Mouse (Mus musculus): Measurements from ENCODE around the gene Stx8. TPM values are rescaled to one million over a fixed set of nuclear protein-coding genes. Genes with fewer than 3 reads are reported as not detected.

Gene Stx8
- polyA plus RNA-seq, 1 experiment from 2014 or later, result 68.5 TPM

DNA sequence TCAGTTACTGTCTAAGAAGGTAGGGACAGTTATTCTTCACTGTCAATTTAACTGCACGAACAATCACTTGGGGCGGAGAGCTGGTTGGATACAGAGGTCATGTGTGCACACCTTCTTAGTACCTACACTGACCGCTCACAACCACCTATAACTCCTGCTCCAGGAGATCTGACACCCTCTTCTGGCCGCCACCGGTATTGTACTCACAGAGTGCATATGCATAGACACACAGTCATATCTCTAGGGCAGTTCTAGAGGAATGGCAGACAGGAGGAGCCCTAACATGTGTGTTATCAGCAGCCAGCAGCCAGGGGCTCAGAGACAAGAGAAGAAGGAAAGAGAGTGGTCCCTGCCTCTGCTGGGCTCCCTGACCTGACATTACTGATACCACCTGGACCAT lies 265.6 kb downstream of the Stx8 start:
- H3K4me1 ChIP-seq (ENCODE audit: control insufficient read depth, insufficient read depth, low read length), result peaks cover 18% of the 10 kb centered on the region
- H3K27me3 ChIP-seq (ENCODE audit: control insufficient read depth, insufficient read depth, low read length), result no peaks in the 10 kb centered on the region
- H3K36me3 ChIP-seq (ENCODE audit: control insufficient read depth, insufficient read depth, low read length), result no peaks in the 10 kb centered on the region
- H3K27ac ChIP-seq (ENCODE audit: low read length), result no peak overlapping the region
- no peaks in the 10 kb centered on the region for H3K9me3 ChIP-seq (ENCODE audit: control insufficient read depth, low read depth, low read length)
- H3K9ac ChIP-seq (replicated peaks; ENCODE audit: low read depth, low read length), result no peak overlapping the region
- no peak overlapping the region for H3K4me3 ChIP-seq (ENCODE audit: low read depth, low read length)
- H3K4me2 ChIP-seq (replicated peaks; ENCODE audit: low read depth, low read length), result no peak overlapping the region
- ATAC-seq (ENCODE audit: insufficient number of reproducible peaks, insufficient read depth, low FRiP score, low read depth), result no peak
- 93% methylated on average over 5 of the region's 5 CpGs for WGBS

DNA sequence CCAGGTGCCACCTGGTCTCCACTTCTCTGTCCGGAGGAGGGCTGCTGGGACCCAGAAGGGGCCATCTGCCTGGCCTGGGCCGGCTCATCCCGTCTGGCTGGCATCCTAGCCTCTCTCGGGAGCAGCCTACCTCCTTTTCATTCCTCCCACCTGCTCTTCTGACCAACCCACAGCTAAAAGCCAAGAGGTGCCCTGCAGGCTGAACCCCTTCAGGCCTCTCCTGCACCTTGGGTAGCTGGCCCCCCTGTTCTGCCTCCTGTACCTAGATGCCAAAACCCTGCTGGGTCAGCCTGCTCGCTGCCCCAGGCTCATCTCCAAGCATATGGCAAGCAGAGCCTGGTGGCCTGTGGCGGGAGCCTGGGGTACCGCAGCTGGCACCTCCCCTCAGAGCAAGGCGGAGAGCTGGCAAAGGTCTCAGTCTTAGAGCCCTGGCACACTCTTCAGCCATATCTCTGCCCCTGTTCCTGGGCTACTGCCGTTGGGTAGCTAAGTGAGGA lies 267.5 kb downstream of the Stx8 start:
- no peaks in the 10 kb centered on the region; the same call in 1 of the 2 replicates for H3K36me3 ChIP-seq (ENCODE audit: control insufficient read depth, insufficient read depth, low read length)
- no peak overlapping the region for H3K9ac ChIP-seq (replicated peaks; ENCODE audit: low read depth, low read length)
- 87% methylated on average over 9 of the region's 9 CpGs for WGBS
- H3K4me2 ChIP-seq (replicated peaks; ENCODE audit: low read depth, low read length), result no peak overlapping the region
- no peak overlapping the region for H3K27ac ChIP-seq (ENCODE audit: low read length)
- H3K27me3 ChIP-seq (ENCODE audit: control insufficient read depth, insufficient read depth, low read length), result no peaks in the 10 kb centered on the region
- peaks cover 15% of the 10 kb centered on the region for H3K4me1 ChIP-seq (ENCODE audit: control insufficient read depth, insufficient read depth, low read length)
- no peak overlapping the region for H3K4me3 ChIP-seq (ENCODE audit: low read depth, low read length)
- no peak for ATAC-seq (ENCODE audit: insufficient number of reproducible peaks, insufficient read depth, low FRiP score, low read depth)
- H3K9me3 ChIP-seq (ENCODE audit: control insufficient read depth, low read depth, low read length), result no peaks in the 10 kb centered on the region

DNA sequence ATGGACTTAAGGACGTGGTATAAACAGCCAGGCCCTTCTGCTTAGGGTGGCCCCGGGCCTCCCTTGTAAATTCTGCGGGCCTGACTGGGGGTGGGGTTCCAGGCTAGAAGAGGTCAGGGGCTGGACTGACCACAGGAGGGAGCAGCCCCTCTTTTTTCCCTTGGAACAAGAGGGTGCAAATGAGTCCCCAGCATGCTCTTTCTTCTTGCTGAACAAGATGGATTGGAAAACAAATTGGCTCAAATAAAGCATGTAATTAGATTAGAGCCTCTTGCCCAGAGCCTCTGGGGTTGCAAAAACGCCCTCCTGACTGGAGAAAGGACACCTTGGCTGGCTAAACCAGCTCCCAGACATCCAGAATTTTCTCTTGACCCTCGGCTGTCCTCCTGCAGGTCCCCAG lies 273.8 kb downstream of the Stx8 start:
- H3K9me3 ChIP-seq (ENCODE audit: control insufficient read depth, low read depth, low read length), result no peaks in the 10 kb centered on the region
- no peak overlapping the region for H3K4me2 ChIP-seq (replicated peaks; ENCODE audit: low read depth, low read length)
- ATAC-seq (ENCODE audit: insufficient number of reproducible peaks, insufficient read depth, low FRiP score, low read depth), result no peak
- WGBS, result 40% methylated on average over 5 of the region's 5 CpGs
- no peak overlapping the region for H3K9ac ChIP-seq (replicated peaks; ENCODE audit: low read depth, low read length)
- H3K4me1 ChIP-seq (ENCODE audit: control insufficient read depth, insufficient read depth, low read length), result 0 out of 2 replicates have a peak, but pooled peaks cover 3% of the 10 kb centered on the region
- H3K36me3 ChIP-seq (ENCODE audit: control insufficient read depth, insufficient read depth, low read length), result no peaks in the 10 kb centered on the region; the same call in 1 of the 2 replicates
- H3K27ac ChIP-seq (ENCODE audit: low read length), result no peak overlapping the region
- H3K27me3 ChIP-seq (ENCODE audit: control insufficient read depth, insufficient read depth, low read length), result no peaks in the 10 kb centered on the region
- no peak overlapping the region for H3K4me3 ChIP-seq (ENCODE audit: low read depth, low read length)

DNA sequence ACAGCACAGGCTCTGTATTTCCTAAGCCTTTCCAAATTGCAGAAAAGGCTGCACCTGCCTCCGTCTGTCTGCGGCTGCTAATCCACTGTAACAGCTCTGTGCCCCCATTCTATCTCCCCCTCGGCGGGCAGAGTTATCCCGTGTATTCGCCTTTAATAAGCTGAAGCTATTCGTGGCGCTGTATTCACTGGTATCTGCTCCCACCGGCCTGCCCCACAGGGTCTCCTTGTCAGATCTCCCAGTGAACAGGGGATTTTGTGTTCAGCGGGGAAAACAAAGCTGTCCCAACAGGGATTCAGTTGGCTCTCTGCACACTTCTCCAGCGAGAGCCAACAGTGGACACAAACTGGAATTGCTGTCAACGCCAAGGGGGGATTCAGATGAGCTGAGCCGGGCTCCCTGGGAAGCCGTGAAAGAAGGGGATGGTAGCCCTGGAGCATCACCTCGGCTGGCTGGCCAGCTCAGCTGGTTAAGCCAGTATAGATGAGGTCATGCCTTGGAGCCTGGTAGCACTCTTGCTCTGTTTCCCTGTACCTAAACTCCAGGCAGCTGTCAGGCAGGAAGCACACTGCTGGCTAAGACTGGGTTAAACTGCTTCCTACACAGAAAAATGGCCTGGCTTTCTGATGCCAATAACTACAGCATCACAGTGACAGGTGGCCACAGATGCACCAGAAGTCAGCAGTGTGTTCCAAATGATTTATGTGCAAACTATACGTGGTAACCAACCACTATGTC lies 278.4 kb downstream of the Stx8 start:
- H3K27me3 ChIP-seq (ENCODE audit: control insufficient read depth, insufficient read depth, low read length), result no peaks in the 10 kb centered on the region

DNA sequence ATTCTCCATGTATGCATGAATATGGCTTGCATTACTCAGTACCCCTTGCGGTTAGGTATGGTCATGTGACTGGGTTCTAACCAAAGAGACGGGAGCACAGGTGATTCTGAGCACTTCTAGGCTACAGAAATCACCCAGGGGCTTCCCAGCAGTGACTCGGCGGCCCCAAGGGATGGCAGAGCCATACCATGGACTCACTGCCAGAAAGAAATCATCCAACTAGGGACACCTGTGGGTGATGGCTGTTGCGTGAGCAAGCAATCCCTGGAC lies 278.9 kb downstream of the Stx8 start:
- Histone ChIP-seq H3K27me3 (ENCODE audit: control insufficient read depth, insufficient read depth, low read length) (no peaks in the 10 kb centered on the region), H3K36me3 (ENCODE audit: control insufficient read depth, insufficient read depth, low read length) (no peaks in the 10 kb centered on the region), H3K4me2 (replicated peaks; ENCODE audit: low read depth, low read length) (no peak overlapping the region), H3K9me3 (ENCODE audit: control insufficient read depth, low read depth, low read length) (no peaks in the 10 kb centered on the region), H3K4me3 (ENCODE audit: low read depth, low read length) (no peak overlapping the region), H3K9ac (replicated peaks; ENCODE audit: low read depth, low read length) (no peak overlapping the region), H3K27ac (ENCODE audit: low read length) (no peak overlapping the region), H3K4me1 (ENCODE audit: control insufficient read depth, insufficient read depth, low read length) (0 out of 2 replicates have a peak, but pooled peaks cover 3% of the 10 kb centered on the region)
- WGBS, result 82% methylated on average over 5 of the region's 5 CpGs
- no peak for ATAC-seq (ENCODE audit: insufficient number of reproducible peaks, insufficient read depth, low FRiP score, low read depth)

More for the DNA sequence above, 278.4 kb downstream of the Stx8 start:
- Histone ChIP-seq H3K9me3 (ENCODE audit: control insufficient read depth, low read depth, low read length) (no peaks in the 10 kb centered on the region), H3K4me1 (ENCODE audit: control insufficient read depth, insufficient read depth, low read length) (0 out of 2 replicates have a peak, but pooled peaks cover 3% of the 10 kb centered on the region), H3K4me2 (replicated peaks; ENCODE audit: low read depth, low read length) (no peak overlapping the region), H3K27ac (ENCODE audit: low read length) (no peak overlapping the region), H3K4me3 (ENCODE audit: low read depth, low read length) (no peak overlapping the region), H3K9ac (replicated peaks; ENCODE audit: low read depth, low read length) (no peak overlapping the region), H3K36me3 (ENCODE audit: control insufficient read depth, insufficient read depth, low read length) (no peaks in the 10 kb centered on the region)
- no peak for ATAC-seq (ENCODE audit: insufficient number of reproducible peaks, insufficient read depth, low FRiP score, low read depth)
- 82% methylated on average over 16 of the region's 16 CpGs for WGBS

DNA sequence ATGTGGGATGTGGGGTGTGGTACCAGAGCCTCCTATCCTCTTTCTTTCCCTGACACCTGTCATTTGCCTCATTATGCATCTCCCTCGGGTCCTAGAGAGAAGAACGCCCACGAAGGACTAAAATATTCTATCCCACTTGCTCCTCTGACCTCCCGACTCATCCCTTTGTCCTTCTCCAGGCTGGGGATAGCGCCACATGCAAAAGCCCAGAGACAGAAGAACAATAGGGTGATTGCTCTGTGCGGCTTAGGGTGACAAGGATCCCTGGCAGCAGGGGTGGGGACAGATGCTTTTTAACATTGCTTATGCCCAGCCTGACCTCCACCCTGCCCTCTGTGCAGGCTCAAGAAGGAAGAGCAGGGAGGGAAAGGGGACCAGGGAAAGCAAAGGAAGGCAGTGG lies 281.9 kb downstream of the Stx8 start:
- Histone ChIP-seq H3K27ac (ENCODE audit: low read length) (no peak overlapping the region), H3K4me3 (ENCODE audit: low read depth, low read length) (no peak overlapping the region), H3K27me3 (ENCODE audit: control insufficient read depth, insufficient read depth, low read length) (no peaks in the 10 kb centered on the region), H3K9me3 (ENCODE audit: control insufficient read depth, low read depth, low read length) (no peaks in the 10 kb centered on the region), H3K4me1 (ENCODE audit: control insufficient read depth, insufficient read depth, low read length) (0 out of 2 replicates have a peak, but pooled peaks cover 3% of the 10 kb centered on the region), H3K36me3 (ENCODE audit: control insufficient read depth, insufficient read depth, low read length) (no peaks in the 10 kb centered on the region), H3K4me2 (replicated peaks; ENCODE audit: low read depth, low read length) (no peak overlapping the region), H3K9ac (replicated peaks; ENCODE audit: low read depth, low read length) (no peak overlapping the region)
- no peak for ATAC-seq (ENCODE audit: insufficient number of reproducible peaks, insufficient read depth, low FRiP score, low read depth)
- 59% methylated on average over 6 of the region's 6 CpGs for WGBS

DNA sequence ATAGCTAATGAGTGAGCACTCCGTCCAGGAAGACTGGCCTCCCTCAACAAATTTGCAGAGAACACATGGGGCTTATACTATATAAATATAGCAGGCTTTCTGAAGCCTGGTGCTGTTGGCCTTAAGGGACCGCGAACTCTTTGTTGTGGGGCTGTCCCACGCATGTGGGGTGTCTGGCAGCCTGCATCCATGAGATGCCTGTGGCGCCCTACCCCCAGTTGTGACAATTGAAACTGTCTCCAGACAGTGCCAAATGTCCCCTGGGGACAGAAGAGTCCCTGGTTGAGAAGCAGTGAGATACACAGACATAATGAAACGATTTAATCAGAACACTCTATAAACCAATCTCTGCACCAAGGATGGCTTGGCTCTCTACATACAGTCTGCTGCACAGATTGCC lies 284.1 kb downstream of the Stx8 start:
- no peaks in the 10 kb centered on the region for H3K36me3 ChIP-seq (ENCODE audit: control insufficient read depth, insufficient read depth, low read length)
- H3K4me3 ChIP-seq (ENCODE audit: low read depth, low read length), result no peak overlapping the region
- no peak overlapping the region for H3K4me2 ChIP-seq (replicated peaks; ENCODE audit: low read depth, low read length)
- no peak for ATAC-seq (ENCODE audit: insufficient number of reproducible peaks, insufficient read depth, low FRiP score, low read depth)
- 67% methylated on average over 6 of the region's 6 CpGs for WGBS
- H3K27ac ChIP-seq (ENCODE audit: low read length), result no peak overlapping the region
- no peaks in the 10 kb centered on the region for H3K9me3 ChIP-seq (ENCODE audit: control insufficient read depth, low read depth, low read length)
- 0 out of 2 replicates have a peak, but pooled peaks cover 3% of the 10 kb centered on the region for H3K4me1 ChIP-seq (ENCODE audit: control insufficient read depth, insufficient read depth, low read length)
- no peaks in the 10 kb centered on the region for H3K27me3 ChIP-seq (ENCODE audit: control insufficient read depth, insufficient read depth, low read length)
- H3K9ac ChIP-seq (replicated peaks; ENCODE audit: low read depth, low read length), result no peak overlapping the region

DNA sequence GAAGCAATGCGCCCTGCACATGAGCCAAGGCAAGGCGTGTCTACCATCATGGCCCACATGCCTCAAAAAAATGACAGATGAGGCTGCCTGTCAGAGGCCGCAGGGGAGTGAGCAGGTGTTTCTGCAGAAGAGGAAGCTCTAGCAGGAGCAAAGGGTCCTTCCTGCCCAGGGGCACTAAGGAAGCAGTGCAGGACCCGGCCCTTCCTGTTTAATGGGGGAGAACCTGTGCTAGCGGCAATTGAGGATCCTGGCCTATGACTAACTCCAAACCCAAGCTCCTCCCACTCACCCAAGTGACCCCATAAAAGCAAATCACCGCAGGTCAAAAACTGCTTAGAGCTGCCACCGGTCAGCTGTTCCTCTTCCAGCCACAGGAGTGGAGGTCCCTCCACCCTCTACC lies 287.5 kb downstream of the Stx8 start:
- Histone ChIP-seq H3K4me3 (ENCODE audit: low read depth, low read length) (no peak overlapping the region), H3K9ac (replicated peaks; ENCODE audit: low read depth, low read length) (no peak overlapping the region), H3K4me1 (ENCODE audit: control insufficient read depth, insufficient read depth, low read length) (0 out of 2 replicates have a peak, but pooled peaks cover 3% of the 10 kb centered on the region), H3K9me3 (ENCODE audit: control insufficient read depth, low read depth, low read length) (no peaks in the 10 kb centered on the region), H3K36me3 (ENCODE audit: control insufficient read depth, insufficient read depth, low read length) (peaks cover 2% of the 10 kb centered on the region; the same call in 1 of the 2 replicates), H3K27me3 (ENCODE audit: control insufficient read depth, insufficient read depth, low read length) (no peaks in the 10 kb centered on the region), H3K4me2 (replicated peaks; ENCODE audit: low read depth, low read length) (no peak overlapping the region), H3K27ac (ENCODE audit: low read length) (no peak overlapping the region)
- WGBS, result 65% methylated on average over 7 of the region's 7 CpGs
- ATAC-seq (ENCODE audit: insufficient number of reproducible peaks, insufficient read depth, low FRiP score, low read depth), result no peak

Data from stomach, embryonic 14.5 days (tissue).